In the genomic region with DNA sequence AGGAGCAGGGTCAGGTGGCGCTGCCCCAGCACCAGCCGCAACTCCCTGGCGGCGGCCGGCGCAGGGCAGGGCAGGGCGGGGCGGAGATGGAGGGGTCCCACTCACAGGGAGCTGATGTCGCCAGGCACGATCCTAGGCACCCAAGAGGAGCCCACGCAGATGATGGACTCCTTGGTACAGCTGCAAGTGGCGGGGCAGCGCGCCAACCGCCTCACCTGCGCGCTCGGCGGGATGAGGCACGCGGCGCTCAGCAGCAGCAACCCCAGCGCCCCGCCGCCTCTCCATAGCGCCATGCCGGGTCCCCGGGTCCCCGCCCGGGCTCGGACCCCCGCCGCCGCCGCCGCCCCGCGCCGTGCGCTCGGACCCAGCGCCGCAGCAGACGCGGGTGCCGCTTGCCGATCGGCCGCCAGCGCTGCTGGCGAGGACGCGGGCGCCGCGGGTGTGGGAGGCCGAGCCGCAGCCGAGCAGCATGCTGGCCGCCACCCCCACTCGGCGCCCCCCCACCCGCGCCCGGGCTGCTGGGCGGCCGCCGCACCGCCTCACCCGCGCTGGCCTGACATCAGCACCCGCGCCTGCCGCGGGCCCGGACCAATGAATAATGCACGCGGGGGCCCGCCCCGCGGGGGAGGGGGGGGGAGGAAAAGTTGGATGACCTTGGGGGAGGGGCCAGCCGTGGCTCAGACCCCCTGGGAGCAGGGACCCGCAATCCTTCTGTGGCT, we compare ENCODE assay signal across 8 mouse cellular contexts. TPM values are rescaled to one million over a fixed set of nuclear protein-coding genes. Genes with fewer than 3 reads are reported as not detected.
A peak's percentile ranks its signal among the peaks of the same experiment; 100 is the strongest.
DNase-seq lines count a peak whose midpoint lies in the region; ATAC-seq and TF ChIP-seq lines count a peak whose summit lies in the region.

A gene (minus strand): TSS at position 650 of the 719 bp plus-strand sequence.

- TF ChIP-seq POLR2A in heart, adult 2 months (IDR thresholded peaks at IDR 0.05; ENCODE audit: insufficient read depth, low read depth, low read length) = no peak

- peak; percentile 85 for ATAC-seq in hindbrain, embryonic 15.5 days (ENCODE audit: low FRiP score, low read depth)
- peak; percentile 65 for ATAC-seq in limb, embryonic 13.5 days (ENCODE audit: low FRiP score, low read depth)
- ATAC-seq in neural tube, embryonic 12.5 days (ENCODE audit: low FRiP score, low read depth) = peak; percentile 84

- peak within 1 kb of the TSS; percentile 18; the same call in 1 of the 2 replicates for H3K4me3 ChIP-seq in heart, adult 2 months
- peak within 1 kb of the TSS; percentile 72 for H3K4me3 ChIP-seq in forebrain, embryonic 10.5 days
- peak within 1 kb of the TSS; percentile 72 for H3K4me3 ChIP-seq in hindbrain, embryonic 15.5 days
- H3K4me3 ChIP-seq in limb, embryonic 13.5 days = peak within 1 kb of the TSS; percentile 63
- H3K4me3 ChIP-seq in neural tube, embryonic 12.5 days = peak within 1 kb of the TSS; percentile 68

- peaks cover 3% of the 10 kb centered on the region; the same call in 1 of the 2 replicates for H3K27me3 ChIP-seq in heart, adult 2 months (ENCODE audit: control insufficient read depth, insufficient read depth, low read length)
- H3K27me3 ChIP-seq in forebrain, embryonic 10.5 days (ENCODE audit: poor library complexity, severe bottlenecking) = peaks cover 51% of the 10 kb centered on the region
- no peaks in the 10 kb centered on the region for H3K27me3 ChIP-seq in hindbrain, embryonic 15.5 days
- H3K27me3 ChIP-seq in limb, embryonic 13.5 days = peaks cover 46% of the 10 kb centered on the region
- H3K27me3 ChIP-seq in neural tube, embryonic 12.5 days (replicated peaks) = no peaks in the 10 kb centered on the region

- peak within 1 kb of the TSS; percentile 94 for H3K4me2 ChIP-seq in hindbrain, embryonic 15.5 days
- peak within 1 kb of the TSS; percentile 93 for H3K4me2 ChIP-seq in limb, embryonic 13.5 days (replicated peaks)
- peak within 1 kb of the TSS; percentile 97 for H3K4me2 ChIP-seq in neural tube, embryonic 12.5 days (replicated peaks)

- intact Hi-C loops in heart, adult 2 months (cut with DNase I) = no loop called here

- peak within 1 kb of the TSS; percentile 13 for H3K9ac ChIP-seq in heart, adult 2 months (ENCODE audit: low read depth, low read length)
- H3K9ac ChIP-seq in hindbrain, embryonic 15.5 days = peak within 1 kb of the TSS; percentile 74
- H3K9ac ChIP-seq in limb, embryonic 13.5 days = peak within 1 kb of the TSS; percentile 71
- H3K9ac ChIP-seq in neural tube, embryonic 12.5 days = peak within 1 kb of the TSS; percentile 74

- peak; percentile 36 to 40 for DNase-seq in heart, adult 2 months
- DNase-seq in heart, adult 9 months (ENCODE audit: low spot score in 2 of 2) = no peak
- peak; percentile 49 for DNase-seq in brain, adult 2 months (ENCODE audit: low read depth, low spot score)
- peak; percentile 35 for DNase-seq in forebrain, embryonic 10.5 days (ENCODE audit: extremely low spot score, low spot score)
- no peak for DNase-seq in spleen, postnatal 36 days (ENCODE audit: low spot score in 2 of 2)

- H3K9me3 ChIP-seq in forebrain, embryonic 10.5 days = peaks cover 13% of the 10 kb centered on the region
- H3K9me3 ChIP-seq in hindbrain, embryonic 15.5 days = no peaks in the 10 kb centered on the region
- H3K9me3 ChIP-seq in limb, embryonic 13.5 days = peaks cover 9% of the 10 kb centered on the region; the same call in 1 of the 2 replicates
- H3K9me3 ChIP-seq in neural tube, embryonic 12.5 days = peaks cover 5% of the 10 kb centered on the region; the same call in 1 of the 2 replicates

- H3K4me1 ChIP-seq in heart, adult 2 months (ENCODE audit: control insufficient read depth, insufficient read depth, low read length) = peaks cover under 1% of the 10 kb centered on the region; the same call in 1 of the 2 replicates
- peaks cover 33% of the 10 kb centered on the region for H3K4me1 ChIP-seq in forebrain, embryonic 10.5 days
- H3K4me1 ChIP-seq in hindbrain, embryonic 15.5 days (replicated peaks) = peaks cover 21% of the 10 kb centered on the region
- peaks cover 18% of the 10 kb centered on the region for H3K4me1 ChIP-seq in limb, embryonic 13.5 days
- H3K4me1 ChIP-seq in neural tube, embryonic 12.5 days = peaks cover 12% of the 10 kb centered on the region

- no peaks in the 10 kb centered on the region for H3K79me2 ChIP-seq in heart, adult 2 months (replicated peaks; ENCODE audit: control insufficient read depth, insufficient read depth, low read length)

- TF ChIP-seq CTCF in heart, adult 2 months (IDR thresholded peaks at IDR 0.05) = no peak

- TF ChIP-seq EP300 in heart, adult 2 months (IDR thresholded peaks at IDR 0.05; ENCODE audit: insufficient read depth, low read depth, low read length) = no peak

- H3K27ac ChIP-seq in heart, adult 2 months = no peak within 1 kb of the TSS
- peak within 1 kb of the TSS; percentile 85 for H3K27ac ChIP-seq in forebrain, embryonic 10.5 days
- no peak within 1 kb of the TSS; the same call in 1 of the 2 replicates for H3K27ac ChIP-seq in hindbrain, embryonic 15.5 days (replicated peaks)
- H3K27ac ChIP-seq in limb, embryonic 13.5 days = no peak within 1 kb of the TSS
- no peak within 1 kb of the TSS for H3K27ac ChIP-seq in neural tube, embryonic 12.5 days

- peaks cover 3% of the 10 kb centered on the region; the same call in 1 of the 2 replicates for H3K36me3 ChIP-seq in heart, adult 2 months (ENCODE audit: control insufficient read depth, insufficient read depth, low read length)
- no peaks in the 10 kb centered on the region for H3K36me3 ChIP-seq in forebrain, embryonic 10.5 days (replicated peaks)
- no peaks in the 10 kb centered on the region for H3K36me3 ChIP-seq in hindbrain, embryonic 15.5 days
- no peaks in the 10 kb centered on the region for H3K36me3 ChIP-seq in limb, embryonic 13.5 days
- no peaks in the 10 kb centered on the region for H3K36me3 ChIP-seq in neural tube, embryonic 12.5 days

- 2% methylated on average over 81 of the region's 83 CpGs for WGBS in heart, adult 2 months
- 4% methylated on average over 48 of the region's 83 CpGs for WGBS in forebrain, embryonic 10.5 days
- under 1% methylated on average over 65 of the region's 83 CpGs for WGBS in hindbrain, embryonic 15.5 days
- WGBS in limb, embryonic 13.5 days = under 1% methylated on average over 74 of the region's 83 CpGs
- WGBS in neural tube, embryonic 12.5 days = under 1% methylated on average over 73 of the region's 83 CpGs

RNA-seq across cellular contexts. Expression of the gene that starts here (rescaled TPM):
- total RNA-seq in heart, adult 2 months (2021) = under 1 TPM; 0.32 to 0.39 TPM
- 0.79 and 0.88 TPM in 2 replicates for polyA plus RNA-seq in heart, adult 2 months (2012; rRNA removed)
- 0.89 and 1.1 TPM in 2 replicates for polyA plus RNA-seq in forebrain, embryonic 10.5 days (2016; fragmentation: Nextera tagmentation; extraction: Ambion mirVana)
- polyA plus RNA-seq in hindbrain, embryonic 15.5 days (2015; fragmentation: Nextera tagmentation; extraction: Ambion mirVana) = 5.2 and 5.7 TPM in 2 replicates
- 2.4 and 2.8 TPM in 2 replicates for polyA plus RNA-seq in limb, embryonic 13.5 days (2015; fragmentation: Nextera tagmentation; extraction: Ambion mirVana)
- 1.8 TPM in 2 replicates for polyA plus RNA-seq in neural tube, embryonic 12.5 days (2016; fragmentation: Nextera tagmentation; extraction: Ambion mirVana)

Comparison
In these comparisons a context has a peak if more than half of its experiments do, and no peak if none do; other contexts are left out.
1. Peak in DNase-seq, H3K4me3 ChIP-seq and H3K9ac ChIP-seq in heart, adult 2 months; RNA of the gene not detected or under 1 TPM.
2. DNase-seq: peak in brain, adult 2 months (single experiment) and forebrain, embryonic 10.5 days (single experiment); none in heart, adult 9 months (0 of 2) and spleen, postnatal 36 days (0 of 2).
3. H3K4me3 ChIP-seq: peak in every context shown above with its lines; median percentile 72 in forebrain, embryonic 10.5 days; 72 in hindbrain, embryonic 15.5 days; 68 in neural tube, embryonic 12.5 days; 63 in limb, embryonic 13.5 days; 18 in heart, adult 2 months.
4. H3K9ac ChIP-seq: peak in every context shown above with its lines; median percentile 74 in hindbrain, embryonic 15.5 days; 74 in neural tube, embryonic 12.5 days; 71 in limb, embryonic 13.5 days; 13 in heart, adult 2 months.
5. Peak in every context shown above with its lines, with median percentiles within 50 percentile points of each other: ATAC-seq and H3K4me2 ChIP-seq.